Mouse (Mus musculus): Measurements from ENCODE around the gene Heatr5b. TPM values are rescaled to one million over a fixed set of nuclear protein-coding genes. Genes with fewer than 3 reads are reported as not detected.

Gene Heatr5b
- polyA plus RNA-seq, 1 experiment = 11.8 TPM

DNA sequence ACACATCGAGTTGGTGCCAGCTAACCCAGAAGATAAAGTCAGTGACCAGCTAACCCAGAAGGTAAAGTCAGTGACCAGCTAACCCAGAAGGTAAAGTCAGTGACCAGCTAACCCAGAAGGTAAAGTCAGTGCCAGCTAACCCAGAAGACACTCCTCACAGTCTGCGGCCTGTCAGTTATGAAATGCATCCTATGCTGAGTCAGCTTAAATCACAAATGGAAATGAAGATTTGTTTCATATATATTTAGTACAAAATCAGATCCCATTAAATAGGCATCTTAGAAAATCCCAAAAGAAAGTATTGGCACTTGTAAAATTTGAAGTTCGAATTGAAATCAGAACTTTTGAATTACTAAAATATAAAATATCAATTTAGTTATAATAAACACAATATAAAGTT, 25.6 kb downstream of the Heatr5b start:
- Histone ChIP-seq H3K4me2 (ENCODE audit: low read depth) (no peak overlapping the region), H3K36me3 (ENCODE audit: control insufficient read depth, insufficient read depth) (peaks cover 27% of the 10 kb centered on the region), H3K4me3 (no peak overlapping the region), H3K79me2 (ENCODE audit: control insufficient read depth, insufficient read depth) (no peaks in the 10 kb centered on the region), H3K27me3 (ENCODE audit: control insufficient read depth, insufficient read depth, insufficient read length) (no peaks in the 10 kb centered on the region), H3ac (ENCODE audit: control insufficient read depth, insufficient read length) (no peak overlapping the region)
- TF ChIP-seq MAX (IDR thresholded peaks at IDR 0.05; ENCODE audit: low read depth) = no peak
- TF ChIP-seq MYOD1 (IDR thresholded peaks at IDR 0.05; ENCODE audit: control insufficient read depth in 1 of 3, insufficient read length in 2 of 3, low read depth in 2 of 3) = no peak
- no peak for TF ChIP-seq REST (IDR thresholded peaks at IDR 0.05; ENCODE audit: insufficient read depth, insufficient read length)
- TF ChIP-seq TCF12 (IDR thresholded peaks at IDR 0.05; ENCODE audit: insufficient read depth, poor library complexity, severe bottlenecking) = no peak
- no peak for TF ChIP-seq USF1 (IDR thresholded peaks at IDR 0.05; ENCODE audit: low read depth)
- TF ChIP-seq SRF (IDR thresholded peaks at IDR 0.05; ENCODE audit: control insufficient read depth, insufficient read length, low read depth) = no peak
- TF ChIP-seq TCF3 (IDR thresholded peaks at IDR 0.05; ENCODE audit: insufficient read length, low read depth) = no peak
- no peak for TF ChIP-seq POLR2A (IDR thresholded peaks at IDR 0.05; ENCODE audit: insufficient read length, low read depth)
- no peak for TF ChIP-seq MYOG (IDR thresholded peaks at IDR 0.05; ENCODE audit: control insufficient read depth in 1 of 3, insufficient read depth in 1 of 3, insufficient read length in 2 of 3, low read depth in 2 of 3)

GRCm38 (mm10) chr17:78809019-78809418, 26.1 kb downstream of the Heatr5b start:
- no peak overlapping the region for H3ac ChIP-seq (ENCODE audit: control insufficient read depth, insufficient read length)
- peaks cover 28% of the 10 kb centered on the region for H3K36me3 ChIP-seq (ENCODE audit: control insufficient read depth, insufficient read depth)
- no peaks in the 10 kb centered on the region for H3K79me2 ChIP-seq (ENCODE audit: control insufficient read depth, insufficient read depth)
- no peak overlapping the region for H3K4me3 ChIP-seq
- TF ChIP-seq CEBPB (IDR thresholded peaks at IDR 0.05; ENCODE audit: insufficient read depth, poor library complexity, severe bottlenecking) (no peak), USF1 (IDR thresholded peaks at IDR 0.05; ENCODE audit: low read depth) (no peak), MYOD1 (IDR thresholded peaks at IDR 0.05; ENCODE audit: control insufficient read depth in 1 of 3, insufficient read length in 2 of 3, low read depth in 2 of 3) (no peak), REST (IDR thresholded peaks at IDR 0.05; ENCODE audit: insufficient read depth, insufficient read length) (no peak), TCF3 (IDR thresholded peaks at IDR 0.05; ENCODE audit: insufficient read length, low read depth) (no peak), MAX (IDR thresholded peaks at IDR 0.05; ENCODE audit: low read depth) (no peak), E2F4 (IDR thresholded peaks at IDR 0.05; ENCODE audit: insufficient read depth) (no peak), TCF12 (IDR thresholded peaks at IDR 0.05; ENCODE audit: insufficient read depth, poor library complexity, severe bottlenecking) (no peak), POLR2AphosphoS2 (IDR thresholded peaks at IDR 0.05; ENCODE audit: insufficient read length, low read depth) (no peak), POLR2A (IDR thresholded peaks at IDR 0.05; ENCODE audit: insufficient read length, low read depth) (no peak), MYOG (IDR thresholded peaks at IDR 0.05; ENCODE audit: control insufficient read depth in 1 of 3, insufficient read depth in 1 of 3, insufficient read length in 2 of 3, low read depth in 2 of 3) (no peak), SRF (IDR thresholded peaks at IDR 0.05; ENCODE audit: control insufficient read depth, insufficient read length, low read depth) (no peak)
- H3K27me3 ChIP-seq (ENCODE audit: control insufficient read depth, insufficient read depth, insufficient read length) = no peaks in the 10 kb centered on the region
- H3K4me2 ChIP-seq (ENCODE audit: low read depth) = no peak overlapping the region

DNA sequence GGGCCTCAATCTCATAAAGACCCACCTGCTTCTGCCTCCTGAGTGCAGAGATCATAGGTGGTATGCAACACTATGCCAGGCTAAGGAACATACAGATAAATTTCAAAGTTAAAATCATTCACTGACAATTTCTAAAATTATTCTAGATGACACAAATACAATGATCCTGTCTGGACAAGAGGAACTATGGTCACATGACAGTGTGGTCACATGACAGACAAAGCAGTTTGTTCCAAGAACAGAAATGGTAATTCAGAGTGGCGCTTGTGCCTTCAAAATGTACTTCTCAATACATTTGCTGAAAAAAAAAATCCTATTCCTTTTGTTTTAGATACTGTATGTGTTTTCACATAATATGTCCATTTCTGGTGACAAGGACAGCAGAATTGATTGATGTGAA, 37.9 kb downstream of the Heatr5b start:
- TF ChIP-seq TCF3 (IDR thresholded peaks at IDR 0.05; ENCODE audit: insufficient read length, low read depth) (no peak), SRF (IDR thresholded peaks at IDR 0.05; ENCODE audit: control insufficient read depth, insufficient read length, low read depth) (no peak), CEBPB (IDR thresholded peaks at IDR 0.05; ENCODE audit: insufficient read depth, poor library complexity, severe bottlenecking) (no peak), POLR2A (IDR thresholded peaks at IDR 0.05; ENCODE audit: insufficient read length, low read depth) (no peak), USF1 (IDR thresholded peaks at IDR 0.05; ENCODE audit: low read depth) (no peak), MYOG (IDR thresholded peaks at IDR 0.05; ENCODE audit: control insufficient read depth in 1 of 3, insufficient read depth in 1 of 3, insufficient read length in 2 of 3, low read depth in 2 of 3) (no peak), MAX (IDR thresholded peaks at IDR 0.05; ENCODE audit: low read depth) (no peak), MYOD1 (IDR thresholded peaks at IDR 0.05; ENCODE audit: control insufficient read depth in 1 of 3, insufficient read length in 2 of 3, low read depth in 2 of 3) (no peak), POLR2AphosphoS2 (IDR thresholded peaks at IDR 0.05; ENCODE audit: insufficient read length, low read depth) (no peak), TCF12 (IDR thresholded peaks at IDR 0.05; ENCODE audit: insufficient read depth, poor library complexity, severe bottlenecking) (no peak), REST (IDR thresholded peaks at IDR 0.05; ENCODE audit: insufficient read depth, insufficient read length) (no peak), E2F4 (IDR thresholded peaks at IDR 0.05; ENCODE audit: insufficient read depth) (no peak)
- no peak overlapping the region for H3K4me3 ChIP-seq
- H3K79me2 ChIP-seq (ENCODE audit: control insufficient read depth, insufficient read depth) = no peaks in the 10 kb centered on the region
- peaks cover 49% of the 10 kb centered on the region for H3K36me3 ChIP-seq (ENCODE audit: control insufficient read depth, insufficient read depth)
- H3K4me2 ChIP-seq (ENCODE audit: low read depth) = no peak overlapping the region
- H3K27me3 ChIP-seq (ENCODE audit: control insufficient read depth, insufficient read depth, insufficient read length) = no peaks in the 10 kb centered on the region
- H3ac ChIP-seq (ENCODE audit: control insufficient read depth, insufficient read length) = no peak overlapping the region

- no peak for TF ChIP-seq E2F4 (IDR thresholded peaks at IDR 0.05; ENCODE audit: insufficient read depth)
- no peak for TF ChIP-seq CEBPB (IDR thresholded peaks at IDR 0.05; ENCODE audit: insufficient read depth, poor library complexity, severe bottlenecking)
- no peak for TF ChIP-seq TCF3 (IDR thresholded peaks at IDR 0.05; ENCODE audit: insufficient read length, low read depth)
- no peak for TF ChIP-seq USF1 (IDR thresholded peaks at IDR 0.05; ENCODE audit: low read depth)
- TF ChIP-seq MYOD1 (IDR thresholded peaks at IDR 0.05; ENCODE audit: control insufficient read depth in 1 of 3, insufficient read length in 2 of 3, low read depth in 2 of 3) = no peak
- TF ChIP-seq MYOG (IDR thresholded peaks at IDR 0.05; ENCODE audit: control insufficient read depth in 1 of 3, insufficient read depth in 1 of 3, insufficient read length in 2 of 3, low read depth in 2 of 3) = no peak
- TF ChIP-seq POLR2A (IDR thresholded peaks at IDR 0.05; ENCODE audit: insufficient read length, low read depth) = no peak
- TF ChIP-seq REST (IDR thresholded peaks at IDR 0.05; ENCODE audit: insufficient read depth, insufficient read length) = no peak
- no peak for TF ChIP-seq MAX (IDR thresholded peaks at IDR 0.05; ENCODE audit: low read depth)
- no peak for TF ChIP-seq POLR2AphosphoS2 (IDR thresholded peaks at IDR 0.05; ENCODE audit: insufficient read length, low read depth)
- TF ChIP-seq TCF12 (IDR thresholded peaks at IDR 0.05; ENCODE audit: insufficient read depth, poor library complexity, severe bottlenecking) = no peak
- no peak for TF ChIP-seq SRF (IDR thresholded peaks at IDR 0.05; ENCODE audit: control insufficient read depth, insufficient read length, low read depth)
- H3K4me3 ChIP-seq = no peak overlapping the region
- no peaks in the 10 kb centered on the region for H3K79me2 ChIP-seq (ENCODE audit: control insufficient read depth, insufficient read depth)
- no peaks in the 10 kb centered on the region for H3K27me3 ChIP-seq (ENCODE audit: control insufficient read depth, insufficient read depth, insufficient read length)
- H3ac ChIP-seq (ENCODE audit: control insufficient read depth, insufficient read length) = no peak overlapping the region
- H3K36me3 ChIP-seq (ENCODE audit: control insufficient read depth, insufficient read depth) = peaks cover 25% of the 10 kb centered on the region
- H3K4me2 ChIP-seq (ENCODE audit: low read depth) = no peak overlapping the region
Measured at GRCm38 (mm10) chr17:78794390-78794789, 40.8 kb downstream of the Heatr5b start.
